Mouse (Mus musculus) heart, adult 2 months (tissue): ENCODE measurements at regions not wholly inside any gene's neighbourhood (a gene's known extent, or its start where the extent isn't known, plus 50 kb on each side); places are given as distances from the start of the nearest gene placed in this dataset.

ENCODE experiments used
- CTCF ChIP-seq: fragments of 200-600 bp; IDR thresholded peaks from 2 replicates; pipeline ENCODE4 v1.8.1; 2022; ENCODE audit warnings: antibody characterized with exemption, mild to moderate bottlenecking, moderate library complexity
- EP300 ChIP-seq: fragments of 200-500 bp; IDR thresholded peaks from 2 replicates; pipeline ENCODE4 v1.6.1; 2011; ENCODE audit warnings: low read depth, low read length, control low read depth; ENCODE audit not compliant: insufficient read depth
- POLR2A ChIP-seq: fragments of 200-500 bp; IDR thresholded peaks from 2 replicates; pipeline ENCODE4 v1.6.1; 2011; ENCODE audit warnings: mild to moderate bottlenecking, low read depth, low read length, control low read depth; ENCODE audit not compliant: insufficient read depth

DNA sequence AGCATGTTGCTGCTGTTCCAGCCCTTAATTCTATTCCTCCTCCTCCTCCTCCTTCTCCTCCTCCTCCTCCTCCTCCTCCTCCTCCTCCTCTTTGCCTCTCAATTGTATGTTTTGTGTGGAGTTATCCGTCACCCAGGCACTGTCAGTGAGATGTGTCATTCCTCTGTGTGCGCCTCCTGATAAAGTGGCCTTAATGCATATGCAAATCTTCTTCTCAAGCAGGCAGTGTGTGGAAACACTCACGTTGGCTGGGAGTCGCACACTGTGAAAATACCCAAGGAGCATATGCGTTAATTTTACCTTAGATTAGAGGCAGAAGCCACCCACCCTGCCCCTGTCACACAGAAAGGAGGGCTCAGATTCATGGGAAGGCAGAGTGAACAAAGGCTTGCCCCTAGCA is 401.0 kb downstream of the Tshz3 start:
- TF ChIP-seq CTCF (no peak), POLR2A (no peak), EP300 (no peak)
